Mouse (Mus musculus) urinary bladder, adult 18-20 months (tissue): Measurements from ENCODE around the gene Rhox3a.
"Not testable (repeated sequence)": the region's sequence is repeated elsewhere in the genome, so short reads cannot be mapped to it uniquely, and the experiment has no call there.

Experiments used
- DNase-seq, 2 experiments: peaks; one replicate each; pipeline ENCODE4 v3.0.0; 2022; ENCODE audit warnings: low spot score in 2 of 2, mixed read lengths in 2 of 2

Gene Rhox3a

DNA sequence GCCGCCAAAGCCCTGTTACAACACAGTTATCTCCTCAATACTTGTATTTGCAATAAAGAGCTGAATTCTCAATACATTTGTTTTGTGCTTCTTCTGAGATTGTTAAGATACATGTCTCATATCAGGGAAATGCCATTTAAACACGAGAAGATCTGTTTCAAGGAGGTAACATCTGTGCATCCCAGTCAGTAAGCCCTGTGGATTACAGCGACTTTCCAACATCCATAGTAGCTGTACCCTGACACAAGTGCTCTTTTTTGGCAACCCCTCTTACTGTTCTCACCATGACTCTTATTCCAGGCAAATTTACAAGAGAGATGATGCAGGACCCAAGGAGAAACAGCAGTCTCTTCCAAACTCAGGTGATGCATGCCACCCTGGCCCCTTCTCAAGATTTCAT, at the start of gene Rhox3a:
Gene Rhox3a, plus strand, starts transcription at position 301 of the 400 bp plus-strand sequence.
- not testable (repeated sequence) for DNase-seq

DNA sequence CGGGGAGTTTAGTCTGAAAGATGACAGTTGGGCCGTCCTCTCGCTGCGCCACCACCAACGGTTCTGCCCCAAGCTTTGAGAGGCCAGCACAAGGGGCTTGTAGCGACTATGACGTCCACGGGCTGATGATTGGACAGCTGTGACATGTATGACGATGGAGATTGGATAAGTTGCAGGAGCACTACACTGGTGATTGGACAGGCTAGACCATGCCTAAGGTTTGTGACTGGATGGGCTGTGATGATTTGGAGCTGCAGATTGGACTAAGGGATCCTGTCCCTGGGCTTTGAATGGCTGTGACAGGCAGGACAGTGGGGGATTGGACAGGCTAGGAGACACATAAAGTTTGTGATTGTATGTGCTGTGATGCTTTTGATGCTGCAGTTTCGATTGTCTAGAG, 38.8 kb upstream of the Rhox3a start, which contains the start of gene Gm9:
Gene Gm9, minus strand, starts transcription at position 101 of the 400 bp plus-strand sequence.
- no peak for DNase-seq

DNA sequence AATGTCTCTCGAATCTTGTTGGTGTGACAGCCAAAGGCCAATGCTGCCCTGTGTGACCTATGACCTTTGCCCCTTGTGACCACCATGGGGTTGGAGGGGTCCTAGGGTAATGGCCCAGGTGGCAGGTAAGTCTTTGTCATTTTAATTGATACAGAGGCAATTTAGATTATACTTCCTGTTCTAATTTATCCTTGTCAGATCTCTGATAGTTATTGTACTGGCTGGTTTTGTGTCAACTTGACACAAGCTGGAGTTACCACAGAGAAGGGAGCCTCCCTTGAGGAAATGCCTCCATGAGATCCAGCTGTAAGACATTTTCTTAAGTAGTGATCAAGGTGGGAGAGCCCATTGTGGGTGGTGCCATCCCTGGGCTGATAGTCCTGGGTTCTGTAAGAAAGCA, 27.6 kb upstream of the Rhox3a start, which contains the start of gene Rhox1:
Gene Rhox1, minus strand, starts transcription at position 101 of the 400 bp plus-strand sequence.
- not testable (repeated sequence) for DNase-seq

DNA sequence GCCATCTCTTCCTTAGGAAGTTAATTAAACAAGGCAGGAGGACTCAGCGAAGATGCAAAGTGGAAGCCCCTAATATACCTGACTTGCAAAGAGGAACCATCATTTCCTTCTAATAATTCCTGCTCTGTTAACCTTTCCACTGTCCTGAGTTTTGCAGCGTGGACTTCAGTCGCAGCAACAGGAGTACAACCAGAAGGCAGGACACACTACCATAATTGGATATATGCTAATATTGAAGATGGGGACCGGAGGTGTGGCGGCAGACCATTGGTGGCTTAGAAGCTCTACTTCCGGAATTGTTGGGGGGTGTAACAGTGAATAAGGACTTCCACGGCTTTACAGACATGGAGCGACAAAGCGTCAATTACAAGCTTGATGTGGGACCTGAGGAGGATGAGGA, 5.0 kb upstream of the Rhox3a start, which contains the start of gene Rhox2a:
Gene Rhox2a, plus strand, starts transcription at position 301 of the 400 bp plus-strand sequence.
- DNase-seq: not testable (repeated sequence)

DNA sequence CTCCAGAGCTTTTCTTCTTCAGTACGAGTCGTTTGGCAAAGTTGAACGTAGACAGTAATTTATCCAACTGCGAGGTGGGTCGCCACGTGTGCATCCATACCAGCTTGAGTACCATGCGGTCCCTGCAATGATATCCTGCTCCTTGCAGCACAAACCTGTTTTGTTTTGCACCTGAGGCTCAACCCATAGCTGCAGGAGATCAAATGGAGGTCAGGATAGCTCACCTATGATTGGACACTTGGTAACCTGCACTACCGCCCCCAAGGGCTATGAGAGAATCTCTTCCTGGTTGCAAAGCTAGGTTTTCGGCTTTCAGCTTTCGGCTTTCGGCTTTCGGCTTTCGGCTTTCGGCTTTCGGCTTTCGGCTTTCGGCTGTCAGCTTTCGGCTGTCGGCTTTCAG, 15.3 kb downstream of the Rhox3a start, which contains the start of gene Rhox4a:
Gene Rhox4a, plus strand, starts transcription at position 301 of the 400 bp plus-strand sequence.
- DNase-seq: not testable (repeated sequence)
